Mouse (Mus musculus): ENCODE measurements around the gene Tmem255b.

The Tmem255b gene

GRCm38 (mm10) chr8:13454341-13455113, 19.5 kb downstream of the Tmem255b start:
- Histone ChIP-seq H3K4me3 (replicated peaks; ENCODE audit: low read length) (no peak overlapping the region), H3K27me3 (ENCODE audit: insufficient read depth, low read length) (peaks cover 5% of the 10 kb centered on the region; the same call in 1 of the 2 replicates), H3K9me3 (ENCODE audit: low read length) (peaks cover 5% of the 10 kb centered on the region; the same call in 1 of the 2 replicates), H3K36me3 (ENCODE audit: insufficient read depth, low read length) (no peaks in the 10 kb centered on the region), H3K4me1 (replicated peaks; ENCODE audit: low read depth, low read length) (peaks cover 22% of the 10 kb centered on the region)
- TF ChIP-seq POU5F1 (IDR thresholded peaks at IDR 0.05; ENCODE audit: borderline replicate concordance, low read length) (no peak), CTCF (conservative IDR thresholded peaks at IDR 0.05; ENCODE audit: low read length) (no peak), NANOG (IDR thresholded peaks at IDR 0.05; ENCODE audit: borderline replicate concordance, low read length) (no peak)

- Histone ChIP-seq H3K36me3 (ENCODE audit: insufficient read depth, low read length) (no peaks in the 10 kb centered on the region), H3K27me3 (ENCODE audit: insufficient read depth, low read length) (peaks cover 2% of the 10 kb centered on the region; the same call in 1 of the 2 replicates), H3K4me1 (replicated peaks; ENCODE audit: low read depth, low read length) (peaks cover 22% of the 10 kb centered on the region), H3K9me3 (ENCODE audit: low read length) (peaks cover 5% of the 10 kb centered on the region; the same call in 1 of the 2 replicates), H3K4me3 (replicated peaks; ENCODE audit: low read length) (no peak overlapping the region)
- no peak for TF ChIP-seq NANOG (IDR thresholded peaks at IDR 0.05; ENCODE audit: borderline replicate concordance, low read length)
- peak; percentile 42 for TF ChIP-seq CTCF (conservative IDR thresholded peaks at IDR 0.05; ENCODE audit: low read length)
Observed at GRCm38 (mm10) chr8:13455295-13455694, 20.3 kb downstream of the Tmem255b start.

GRCm38 (mm10) chr8:13459431-13459830, 24.4 kb downstream of the Tmem255b start:
- Histone ChIP-seq H3K9me3 (ENCODE audit: low read length) (peaks cover 5% of the 10 kb centered on the region; the same call in 1 of the 2 replicates), H3K4me1 (replicated peaks; ENCODE audit: low read depth, low read length) (peaks cover 17% of the 10 kb centered on the region), H3K36me3 (ENCODE audit: insufficient read depth, low read length) (no peaks in the 10 kb centered on the region), H3K27me3 (ENCODE audit: insufficient read depth, low read length) (peaks cover 2% of the 10 kb centered on the region; the same call in 1 of the 2 replicates), H3K4me3 (replicated peaks; ENCODE audit: low read length) (no peak overlapping the region)
- no peak for TF ChIP-seq POU5F1 (IDR thresholded peaks at IDR 0.05; ENCODE audit: borderline replicate concordance, low read length)
- no peak for TF ChIP-seq CTCF (conservative IDR thresholded peaks at IDR 0.05; ENCODE audit: low read length)
- no peak for TF ChIP-seq NANOG (IDR thresholded peaks at IDR 0.05; ENCODE audit: borderline replicate concordance, low read length)

- TF ChIP-seq NANOG (IDR thresholded peaks at IDR 0.05; ENCODE audit: borderline replicate concordance, low read length) (no peak), CTCF (conservative IDR thresholded peaks at IDR 0.05; ENCODE audit: low read length) (no peak), POU5F1 (IDR thresholded peaks at IDR 0.05; ENCODE audit: borderline replicate concordance, low read length) (no peak)
- H3K4me3 ChIP-seq (replicated peaks; ENCODE audit: low read length), result no peak overlapping the region
- peaks cover 2% of the 10 kb centered on the region; the same call in 1 of the 2 replicates for H3K27me3 ChIP-seq (ENCODE audit: insufficient read depth, low read length)
- no peaks in the 10 kb centered on the region for H3K36me3 ChIP-seq (ENCODE audit: insufficient read depth, low read length)
- peaks cover 14% of the 10 kb centered on the region for H3K4me1 ChIP-seq (replicated peaks; ENCODE audit: low read depth, low read length)
- no peaks in the 10 kb centered on the region for H3K9me3 ChIP-seq (ENCODE audit: low read length)
Observed at GRCm38 (mm10) chr8:13461085-13461765, 26.2 kb downstream of the Tmem255b start.

GRCm38 (mm10) chr8:13461843-13462242, 26.9 kb downstream of the Tmem255b start:
- Histone ChIP-seq H3K4me3 (replicated peaks; ENCODE audit: low read length) (no peak overlapping the region), H3K4me1 (replicated peaks; ENCODE audit: low read depth, low read length) (peaks cover 14% of the 10 kb centered on the region), H3K36me3 (ENCODE audit: insufficient read depth, low read length) (no peaks in the 10 kb centered on the region), H3K9me3 (ENCODE audit: low read length) (no peaks in the 10 kb centered on the region), H3K27me3 (ENCODE audit: insufficient read depth, low read length) (peaks cover 2% of the 10 kb centered on the region; the same call in 1 of the 2 replicates)
- TF ChIP-seq NANOG (IDR thresholded peaks at IDR 0.05; ENCODE audit: borderline replicate concordance, low read length) (no peak), CTCF (conservative IDR thresholded peaks at IDR 0.05; ENCODE audit: low read length) (peak; percentile 76), POU5F1 (IDR thresholded peaks at IDR 0.05; ENCODE audit: borderline replicate concordance, low read length) (no peak)

- H3K4me3 ChIP-seq (replicated peaks; ENCODE audit: low read length), result no peak overlapping the region
- TF ChIP-seq POU5F1 (IDR thresholded peaks at IDR 0.05; ENCODE audit: borderline replicate concordance, low read length), result no peak
- no peak for TF ChIP-seq NANOG (IDR thresholded peaks at IDR 0.05; ENCODE audit: borderline replicate concordance, low read length)
- TF ChIP-seq CTCF (conservative IDR thresholded peaks at IDR 0.05; ENCODE audit: low read length), result no peak
Observed at GRCm38 (mm10) chr8:13462392-13462791, 27.4 kb downstream of the Tmem255b start.

GRCm38 (mm10) chr8:13465324-13465723, 30.3 kb downstream of the Tmem255b start:
- Histone ChIP-seq H3K4me3 (replicated peaks; ENCODE audit: low read length) (peak overlapping the region; percentile 27; the same call in 1 of the 2 replicates), H3K27me3 (ENCODE audit: insufficient read depth, low read length) (no peaks in the 10 kb centered on the region), H3K9me3 (ENCODE audit: low read length) (no peaks in the 10 kb centered on the region), H3K4me1 (replicated peaks; ENCODE audit: low read depth, low read length) (peaks cover 11% of the 10 kb centered on the region), H3K36me3 (ENCODE audit: insufficient read depth, low read length) (no peaks in the 10 kb centered on the region)
- TF ChIP-seq CTCF (conservative IDR thresholded peaks at IDR 0.05; ENCODE audit: low read length) (no peak), POU5F1 (IDR thresholded peaks at IDR 0.05; ENCODE audit: borderline replicate concordance, low read length) (no peak), NANOG (IDR thresholded peaks at IDR 0.05; ENCODE audit: borderline replicate concordance, low read length) (no peak)

More at GRCm38 (mm10) chr8:13462392-13462791, 27.4 kb downstream of the Tmem255b start:
- Histone ChIP-seq H3K4me1 (replicated peaks; ENCODE audit: low read depth, low read length) (peaks cover 14% of the 10 kb centered on the region), H3K27me3 (ENCODE audit: insufficient read depth, low read length) (peaks cover 2% of the 10 kb centered on the region; the same call in 1 of the 2 replicates), H3K9me3 (ENCODE audit: low read length) (no peaks in the 10 kb centered on the region), H3K36me3 (ENCODE audit: insufficient read depth, low read length) (no peaks in the 10 kb centered on the region)

- H3K9me3 ChIP-seq (ENCODE audit: low read length), result no peaks in the 10 kb centered on the region
- no peaks in the 10 kb centered on the region for H3K27me3 ChIP-seq (ENCODE audit: insufficient read depth, low read length)
- no peak for TF ChIP-seq POU5F1 (IDR thresholded peaks at IDR 0.05; ENCODE audit: borderline replicate concordance, low read length)
- no peak for TF ChIP-seq CTCF (conservative IDR thresholded peaks at IDR 0.05; ENCODE audit: low read length)
- TF ChIP-seq NANOG (IDR thresholded peaks at IDR 0.05; ENCODE audit: borderline replicate concordance, low read length), result no peak
- no peaks in the 10 kb centered on the region for H3K36me3 ChIP-seq (ENCODE audit: insufficient read depth, low read length)
- no peak overlapping the region for H3K4me3 ChIP-seq (replicated peaks; ENCODE audit: low read length)
- peaks cover 11% of the 10 kb centered on the region for H3K4me1 ChIP-seq (replicated peaks; ENCODE audit: low read depth, low read length)
Observed at GRCm38 (mm10) chr8:13466989-13467388, 32.0 kb downstream of the Tmem255b start.

Measured in E14TG2a.4 (cell line).